Mouse (Mus musculus) heart, postnatal 0 days (tissue): ENCODE results near the gene Eef1g. TPM values are rescaled to one million over a fixed set of nuclear protein-coding genes. Genes with fewer than 3 reads are reported as not detected.

Source experiments
- ATAC-seq: fragments of 200-750 bp; cut with Nextera tagmentation; 2 replicates; pipeline ENCODE4 v1.8.0; 2017; ENCODE audit warnings: low read depth, moderate number of reproducible peaks, moderate library complexity; ENCODE audit not compliant: insufficient read depth
- DNase-seq: peaks from one replicate; pipeline ENCODE4 v3.0.0-alpha.2; 2016; ENCODE audit warnings: low spot score
- H3K27ac ChIP-seq: fragments of 300-500 bp; sonication (generic); 2 replicates; pipeline ENCODE4 v1.5.1; 2014; ENCODE audit warnings: low read depth, mild to moderate bottlenecking
- H3K27me3 ChIP-seq: fragments of 300-500 bp; sonication (generic); 2 replicates; pipeline ENCODE4 v1.6.1; 2014; ENCODE audit warnings: low read length, mixed read lengths; ENCODE audit not compliant: control insufficient read depth, insufficient read depth
- H3K36me3 ChIP-seq: fragments of 300-500 bp; sonication (generic); replicated peaks from 2 replicates; pipeline ENCODE4 v1.6.1; 2014; ENCODE audit warnings: low read length, mixed read lengths; ENCODE audit not compliant: control insufficient read depth, insufficient read depth
- H3K4me1 ChIP-seq: fragments of 300-500 bp; sonication (generic); 2 replicates; pipeline ENCODE4 v1.6.1; 2014; ENCODE audit warnings: antibody characterized with exemption; ENCODE audit not compliant: control insufficient read depth, insufficient read depth
- H3K4me2 ChIP-seq: fragments of 300-500 bp; sonication (generic); 2 replicates; pipeline ENCODE4 v1.6.1; 2014; ENCODE audit warnings: low read depth, mild to moderate bottlenecking, low read length, moderate library complexity
- H3K4me3 ChIP-seq: fragments of 300-500 bp; sonication (generic); 2 replicates; pipeline ENCODE4 v1.5.1; 2014; ENCODE audit warnings: low read depth, low read length
- H3K9ac ChIP-seq: fragments of 300-500 bp; sonication (generic); replicated peaks from 2 replicates; pipeline ENCODE4 v1.6.1; 2014; ENCODE audit warnings: low read depth, low read length, mixed read lengths
- H3K9me3 ChIP-seq: fragments of 300-500 bp; sonication (generic); replicated peaks from 2 replicates; pipeline ENCODE4 v1.6.1; 2016; ENCODE audit warnings: low read length; ENCODE audit not compliant: control insufficient read depth
- CTCF ChIP-seq: IDR thresholded peaks from 2 replicates; pipeline ENCODE4 v1.5.1; 2016; ENCODE audit warnings: antibody characterized with exemption, control low read depth, low read depth
- EP300 ChIP-seq: IDR thresholded peaks from 2 replicates; pipeline ENCODE4 v1.6.1; 2016; ENCODE audit warnings: antibody characterized with exemption, low read depth
- WGBS: fragments of 180-500 bp; shearing (Covaris S2); extraction: QIAGEN DNeasy Blood & Tissue Kit; methylation state at CpG from one replicate; pipeline ENCODE4 v1.1.7; 2014; 5-methylcytosine and 5-hydroxymethylcytosine counted together
- polyA plus RNA-seq: library from polyadenylated mRNA; unstranded; fragments of >200 nt; fragmentation: Nextera tagmentation; extraction: Ambion mirVana; gene quantifications from 2 replicates; pipeline ENCODE4 v1.2.1, GENCODE M21; 2015
- total RNA-seq: library from RNA; depleted of rRNA; stranded (reverse); fragments of >200 nt; gene quantifications from 2 replicates; pipeline ENCODE4 v1.2.3, GENCODE M21; 2014; ENCODE audit warnings: low replicate concordance

Eef1g gene
- total and polyA plus RNA-seq, 2 experiments from 2014 or later: 173 to 439 TPM

DNA sequence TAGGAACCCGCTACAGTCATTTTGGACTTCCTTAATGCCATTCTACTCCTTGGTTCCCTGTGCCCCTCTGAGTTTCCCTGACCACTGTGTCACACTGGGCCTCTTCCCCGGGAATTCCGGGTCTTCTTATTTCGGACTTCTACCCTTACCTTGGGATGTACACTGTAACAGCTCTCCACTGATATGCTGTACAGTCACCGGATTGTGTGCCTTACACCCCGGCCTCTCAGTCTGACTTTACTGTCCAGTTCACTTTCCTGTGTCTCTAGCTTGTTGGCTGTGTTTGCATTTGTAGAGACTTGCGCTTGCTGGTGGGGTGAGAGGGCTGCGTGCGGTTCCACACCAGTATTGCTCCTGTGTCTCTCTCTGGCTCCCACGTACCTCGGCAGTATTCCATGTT is 36.7 kb upstream of the Eef1g start:
- Histone ChIP-seq H3K4me2 (peak overlapping the region; percentile 89), H3K27ac (peak overlapping the region; percentile 82), H3K4me3 (peak overlapping the region; percentile 74), H3K9me3 (no peaks in the 10 kb centered on the region), H3K36me3 (peaks cover 41% of the 10 kb centered on the region), H3K4me1 (0 out of 2 replicates have a peak, but pooled peaks cover 9% of the 10 kb centered on the region), H3K9ac (peak overlapping the region; percentile 80), H3K27me3 (no peaks in the 10 kb centered on the region)
- WGBS: 12% methylated on average over 11 of the region's 11 CpGs
- ATAC-seq (no peak), DNase-seq (no peak)
- TF ChIP-seq EP300 (no peak), CTCF (no peak)

DNA sequence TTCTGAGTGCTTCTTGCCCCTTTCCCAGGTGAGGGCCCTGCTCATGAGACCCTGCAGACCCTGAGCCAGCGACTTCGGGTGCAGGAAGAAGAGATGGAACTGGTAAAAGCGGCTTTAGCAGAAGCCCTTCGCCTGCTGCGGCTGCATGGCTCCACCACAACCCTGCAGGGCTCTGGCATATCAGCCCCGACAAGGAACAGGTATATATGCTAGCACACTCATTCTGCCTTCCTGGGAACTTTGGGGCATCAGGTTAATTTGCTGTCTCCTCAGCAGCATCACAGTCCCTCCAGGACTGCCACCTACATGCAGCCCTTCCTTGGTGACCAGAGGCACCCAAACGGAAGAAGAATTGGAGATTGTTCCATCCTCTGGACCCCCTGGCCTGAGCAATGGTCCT is 36.1 kb upstream of the Eef1g start:
- DNase-seq: no peak
- TF ChIP-seq CTCF (no peak), EP300 (no peak)
- WGBS: 82% methylated on average over 7 of the region's 7 CpGs
- no peak overlapping the region for H3K27ac ChIP-seq
- H3K9me3 ChIP-seq: no peaks in the 10 kb centered on the region
- H3K4me2 ChIP-seq: peak overlapping the region; percentile 89
- no peaks in the 10 kb centered on the region for H3K27me3 ChIP-seq
- H3K4me1 ChIP-seq: 0 out of 2 replicates have a peak, but pooled peaks cover 9% of the 10 kb centered on the region
- no peak for ATAC-seq
- peaks cover 39% of the 10 kb centered on the region for H3K36me3 ChIP-seq
- H3K4me3 ChIP-seq: peak overlapping the region; percentile 74
- H3K9ac ChIP-seq: no peak overlapping the region

DNA sequence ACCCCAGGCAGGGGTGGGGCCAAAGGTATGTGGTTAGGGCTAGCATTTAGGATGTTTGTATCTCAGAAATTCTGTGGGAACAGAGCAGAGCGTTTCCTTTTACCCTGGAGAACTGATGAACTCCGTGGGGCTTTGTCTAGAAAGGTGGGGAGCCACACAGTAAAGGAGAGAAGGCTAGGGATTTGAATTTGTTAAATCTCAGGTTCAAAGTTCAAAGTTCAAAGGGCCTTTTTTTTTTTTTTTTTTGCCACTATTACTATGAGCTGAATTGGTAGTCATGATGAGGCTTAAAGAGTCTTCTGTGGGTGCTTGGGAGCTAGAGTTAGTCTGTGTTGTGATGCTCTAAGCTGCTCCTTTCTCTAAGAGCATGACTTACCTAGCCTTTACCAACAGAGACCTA is 30.1 kb upstream of the Eef1g start:
- peaks cover 44% of the 10 kb centered on the region for H3K36me3 ChIP-seq
- no peak for DNase-seq
- no peaks in the 10 kb centered on the region for H3K9me3 ChIP-seq
- H3K4me2 ChIP-seq: no peak overlapping the region
- H3K27ac ChIP-seq: no peak overlapping the region
- no peak for ATAC-seq
- H3K4me3 ChIP-seq: no peak overlapping the region
- 85% methylated on average over 2 of the region's 2 CpGs for WGBS
- no peaks in the 10 kb centered on the region for H3K27me3 ChIP-seq
- no peak for TF ChIP-seq EP300
- TF ChIP-seq CTCF: no peak
- no peaks in the 10 kb centered on the region for H3K4me1 ChIP-seq
- no peak overlapping the region for H3K9ac ChIP-seq

DNA sequence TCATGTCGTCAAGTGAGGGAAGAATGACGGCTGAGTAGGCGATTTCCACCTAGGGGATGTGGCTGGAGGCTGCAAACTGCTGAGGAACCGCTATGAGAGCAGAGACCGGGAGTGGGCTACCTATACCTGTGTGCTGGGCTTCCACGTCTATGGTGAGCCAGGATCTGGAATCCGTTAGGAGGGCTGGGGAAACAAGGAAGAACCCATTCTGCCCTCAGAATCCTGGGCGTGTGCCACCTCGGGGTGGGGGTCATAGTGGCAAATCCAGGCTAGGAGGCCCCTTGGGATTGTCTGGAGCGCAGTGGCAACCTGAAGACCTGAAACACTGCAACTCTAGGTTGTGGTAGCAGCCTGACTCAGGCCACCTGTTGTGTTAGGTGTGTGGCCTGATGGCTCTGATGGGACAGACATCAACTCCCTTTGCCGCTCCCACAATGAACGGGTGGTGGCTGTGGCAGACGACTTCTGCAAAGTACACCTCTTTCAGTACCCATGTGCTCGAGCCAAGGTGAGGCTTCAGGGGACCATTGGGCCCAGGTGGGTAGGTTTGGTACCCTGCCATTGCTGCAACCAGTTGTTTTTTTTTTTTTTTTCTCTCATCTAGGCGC is 26.2 kb upstream of the Eef1g start:
- Histone ChIP-seq H3K4me2 (peak overlapping the region; percentile 68; the same call in 1 of the 2 replicates), H3K4me3 (no peak overlapping the region), H3K27me3 (no peaks in the 10 kb centered on the region), H3K27ac (no peak overlapping the region), H3K36me3 (peaks cover 37% of the 10 kb centered on the region), H3K4me1 (peaks cover 20% of the 10 kb centered on the region; the same call in 1 of the 2 replicates), H3K9me3 (no peaks in the 10 kb centered on the region), H3K9ac (no peak overlapping the region)
- TF ChIP-seq EP300 (no peak), CTCF (no peak)
- DNase-seq: no peak
- no peak for ATAC-seq
- 86% methylated on average over 14 of the region's 15 CpGs for WGBS

GRCm38 (mm10) chr19:8941136-8941514 is 25.7 kb upstream of the Eef1g start:
- Histone ChIP-seq H3K9me3 (no peaks in the 10 kb centered on the region), H3K27me3 (no peaks in the 10 kb centered on the region), H3K4me2 (peak overlapping the region; percentile 68), H3K9ac (peak overlapping the region; percentile 94), H3K4me1 (peaks cover 20% of the 10 kb centered on the region; the same call in 1 of the 2 replicates), H3K27ac (peak overlapping the region; percentile 26), H3K4me3 (peak overlapping the region; percentile 68), H3K36me3 (peaks cover 38% of the 10 kb centered on the region)
- no peak for TF ChIP-seq CTCF
- TF ChIP-seq EP300: no peak
- 47% methylated on average over 10 of the region's 10 CpGs for WGBS
- ATAC-seq (no peak), DNase-seq (no peak)
